In the genomic region with DNA sequence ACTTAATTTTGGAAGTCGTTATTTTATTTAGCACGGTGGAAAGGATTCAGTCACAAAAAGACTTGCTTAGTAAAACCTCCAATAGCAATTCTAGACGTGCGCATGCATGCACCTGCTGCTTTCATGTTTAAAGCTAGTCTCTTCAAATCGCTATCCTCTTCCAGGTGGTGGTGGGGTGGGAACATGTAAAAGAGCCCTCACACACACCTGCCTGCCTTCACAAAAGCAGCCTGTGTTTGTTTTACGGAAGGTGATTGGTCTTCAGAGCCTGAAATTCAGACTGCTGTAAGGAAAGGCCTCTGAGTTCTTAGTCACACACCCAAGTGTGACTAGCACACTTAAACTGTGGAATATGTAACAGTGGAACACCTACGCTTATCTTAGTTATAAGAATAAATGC, we compare ENCODE assay signal across 22 mouse cellular contexts. TPM values are rescaled to one million over a fixed set of nuclear protein-coding genes. Genes with fewer than 3 reads are reported as not detected.
DNase-seq lines count a peak whose midpoint lies in the region; ATAC-seq and TF ChIP-seq lines count a peak whose summit lies in the region.
"Had no signal": no experiment of that assay in that cellular context is flagged by ENCODE, and none has a peak within 500 bp of the region (broad histone marks: within the 10 kb centered on the region; RNA-seq: fewer than 3 reads in every experiment).

No protein-coding gene starts in this region.

- H3K9me3 ChIP-seq in CH12.LX (replicated peaks; ENCODE audit: low read length) = peaks cover 9% of the 10 kb centered on the region
- peaks cover under 1% of the 10 kb centered on the region; the same call in 1 of the 2 replicates for H3K9me3 ChIP-seq in liver, postnatal 0 days (ENCODE audit: low read length)
- H3K9me3 ChIP-seq: embryonic facial prominence, embryonic 10.5 days; embryonic facial prominence, embryonic 12.5 days; forebrain, embryonic 13.5 days; forebrain, embryonic 15.5 days had no signal

- no peaks in the 10 kb centered on the region for H3K79me2 ChIP-seq in CH12.LX (replicated peaks; ENCODE audit: control insufficient read depth, extremely low read depth, insufficient read depth, poor library complexity, severe bottlenecking)
- no peaks in the 10 kb centered on the region for H3K79me2 ChIP-seq in macrophage (ENCODE audit: inconsistent target)

- dilution Hi-C loops in CH12.LX (cut with MboI; ENCODE audit: extremely low pct_ligation_motif_present, extremely low pct_unique_long_range_greater_than_20kb, low sequenced_read_pairs) = no loop called here

- H3K9ac ChIP-seq in CH12.LX (ENCODE audit: insufficient read depth, low read depth) = no peak overlapping the region
- H3K9ac ChIP-seq in liver, postnatal 0 days (replicated peaks) = no peak overlapping the region
- H3K9ac ChIP-seq: embryonic facial prominence, embryonic 12.5 days; forebrain, embryonic 13.5 days; forebrain, embryonic 15.5 days; forebrain, postnatal 0 days had no signal

- no peak for TF ChIP-seq POLR2A in spleen, adult 2 months (IDR thresholded peaks at IDR 0.05; ENCODE audit: low read depth, low read length)
- TF ChIP-seq POLR2A in CH12.LX (IDR thresholded peaks at IDR 0.05; ENCODE audit: low read depth, low read length) = no peak
- TF ChIP-seq POLR2A in bone marrow macrophage, adult 2 months (IDR thresholded peaks at IDR 0.05; ENCODE audit: borderline replicate concordance, low read depth, low read length) = no peak

- H3K36me3 ChIP-seq in spleen, adult 2 months (ENCODE audit: control insufficient read depth, insufficient read depth, low read length) = peaks cover 9% of the 10 kb centered on the region
- H3K36me3 ChIP-seq in CH12.LX (replicated peaks in 1 of 2; ENCODE audit: control insufficient read depth in 1 of 2, insufficient read depth in 1 of 2, low read length in 1 of 2) (peaks cover 37 to 67% of the 10 kb centered on the region in 2 experiments), macrophage (ENCODE audit: inconsistent target) (0 out of 2 replicates have a peak, but pooled peaks cover 7% of the 10 kb centered on the region)
- H3K36me3 ChIP-seq in liver, postnatal 0 days (replicated peaks; ENCODE audit: insufficient read depth, low read length) = peaks cover 27% of the 10 kb centered on the region

- ATAC-seq in liver, postnatal 0 days = no peak
- ATAC-seq: CD4-positive, CD25-positive, alpha-beta regulatory T cell, adult 4 months; forebrain, embryonic 13.5 days; forebrain, embryonic 15.5 days; forebrain, postnatal 0 days had no signal

- no peaks in the 10 kb centered on the region for H3K27me3 ChIP-seq in spleen, adult 2 months (ENCODE audit: control insufficient read depth, insufficient read depth, low read length)
- no peaks in the 10 kb centered on the region for H3K27me3 ChIP-seq in CH12.LX (replicated peaks)
- no peaks in the 10 kb centered on the region for H3K27me3 ChIP-seq in liver, postnatal 0 days (ENCODE audit: insufficient read depth, low read length)
- H3K27me3 ChIP-seq: embryonic facial prominence, embryonic 12.5 days; forebrain, embryonic 13.5 days; forebrain, embryonic 15.5 days had no signal

- H3K4me3 ChIP-seq in spleen, adult 2 months (ENCODE audit: extremely low read depth, insufficient read depth, insufficient read length) = no peak overlapping the region
- H3K4me3 ChIP-seq in CH12.LX (replicated peaks in 1 of 3; ENCODE audit: low read depth in 2 of 3, low read length in 2 of 3, poor library complexity in 1 of 3) = no peak overlapping the region
- no peak overlapping the region for H3K4me3 ChIP-seq in bone marrow macrophage, adult 2 months (ENCODE audit: insufficient read depth, low read length)
- H3K4me3 ChIP-seq in macrophage (ENCODE audit: inconsistent target) = no peak overlapping the region
- no peak overlapping the region for H3K4me3 ChIP-seq in liver, postnatal 0 days (ENCODE audit: low read depth, low read length)
- H3K4me3 ChIP-seq: embryonic facial prominence, embryonic 10.5 days; embryonic facial prominence, embryonic 12.5 days; forebrain, embryonic 13.5 days; forebrain, embryonic 15.5 days had no signal

- WGBS in spleen, adult 2 months = 66% methylated on average over 7 of the region's 7 CpGs
- WGBS in macrophage (ENCODE audit: missing documents) = 90% methylated on average over 7 of the region's 7 CpGs
- WGBS in liver, postnatal 0 days (ENCODE audit: insufficient replicate concordance) = 87% methylated on average over 7 of the region's 7 CpGs

- DNase-seq in spleen, adult 2 months (ENCODE audit: low read depth in 1 of 2, low spot score in 2 of 2) = no peak
- DNase-seq in spleen, adult 12 weeks (ENCODE audit: low spot score) = no peak
- DNase-seq in CH12.LX (ENCODE audit: extremely low read depth) = peak; percentile 28
- no peak for DNase-seq in right cerebral cortex, postnatal 4 days
- DNase-seq in adrenal gland, adult 2 months = no peak
- DNase-seq in liver, postnatal 0 days = no peak
- DNase-seq: adrenal gland, adult 8-10 months; adrenal gland, postnatal 14 days; adrenal gland, postnatal 36 days; cerebellum, adult 11-12 months; cerebellum, adult 2 months; cerebellum, adult 9-10 months; cerebellum, postnatal 10 days; cerebellum, postnatal 25 days; forebrain, postnatal 0 days had no signal

- TF ChIP-seq EP300 in CH12.LX (IDR thresholded peaks at IDR 0.05; ENCODE audit: low read length) = peak; percentile 23; the same call in 1 of the 2 replicates
- TF ChIP-seq EP300 in liver, postnatal 0 days (IDR thresholded peaks at IDR 0.05; ENCODE audit: low read depth) = no peak

- in situ Hi-C loops in CH12.LX (cut with MboI; ENCODE audit: low pct_ligation_motif_present, low pct_unique_long_range_greater_than_20kb, low sequenced_read_pairs) = loop anchor here (10.0 to 25.0 kb wide), 3 partner anchors 90 to 718 kb away; a partner anchor contains a TSS

- TF ChIP-seq CTCF in spleen, adult 2 months (IDR thresholded peaks at IDR 0.05; ENCODE audit: extremely low read depth, insufficient read depth, insufficient read length, insufficient replicate concordance) = no peak
- no peak for TF ChIP-seq CTCF in CH12.LX (conservative IDR thresholded peaks at IDR 0.05 in 1 of 2, IDR thresholded peaks at IDR 0.05 in 1 of 2; ENCODE audit: low read depth in 2 of 2, low read length in 2 of 2)
- no peak for TF ChIP-seq CTCF in bone marrow macrophage, adult 2 months (IDR thresholded peaks at IDR 0.05; ENCODE audit: low read depth, low read length)
- no peak for TF ChIP-seq CTCF in liver, postnatal 0 days (IDR thresholded peaks at IDR 0.05; ENCODE audit: low read depth)

- H3K4me2 ChIP-seq in CH12.LX (ENCODE audit: insufficient read depth, low read depth, poor library complexity, severe bottlenecking) = peak overlapping the region; percentile 97
- H3K4me2 ChIP-seq in liver, postnatal 0 days (ENCODE audit: low read depth, low read length) = no peak overlapping the region
- H3K4me2 ChIP-seq: embryonic facial prominence, embryonic 12.5 days; forebrain, embryonic 13.5 days; forebrain, embryonic 15.5 days had no signal

- peaks cover 13% of the 10 kb centered on the region for H3K4me1 ChIP-seq in spleen, adult 2 months (ENCODE audit: control insufficient read depth, insufficient read depth, insufficient read length)
- peaks cover 13 to 41% of the 10 kb centered on the region in 2 experiments for H3K4me1 ChIP-seq in CH12.LX (ENCODE audit: control insufficient read depth in 1 of 2, insufficient read depth in 2 of 2)
- peaks cover 37% of the 10 kb centered on the region for H3K4me1 ChIP-seq in bone marrow macrophage, adult 2 months (ENCODE audit: control insufficient read depth, insufficient read depth, low read length)
- peaks cover 6% of the 10 kb centered on the region for H3K4me1 ChIP-seq in liver, postnatal 0 days (ENCODE audit: insufficient read depth)
- H3K4me1 ChIP-seq: embryonic facial prominence, embryonic 10.5 days; embryonic facial prominence, embryonic 12.5 days; forebrain, embryonic 13.5 days; forebrain, embryonic 15.5 days had no signal

- peak overlapping the region; percentile 39; the same call in 1 of the 2 replicates for H3K27ac ChIP-seq in spleen, adult 2 months (ENCODE audit: insufficient read depth, low read length)
- H3K27ac ChIP-seq in CH12.LX (ENCODE audit: insufficient read depth, low read depth) (peak overlapping the region; percentile 83), macrophage (peak overlapping the region; percentile 78)
- H3K27ac ChIP-seq in bone marrow macrophage, adult 2 months (ENCODE audit: insufficient read depth, low read depth, low read length) = peak overlapping the region; percentile 77; the same call in 1 of the 2 replicates
- H3K27ac ChIP-seq in liver, postnatal 0 days (ENCODE audit: low read depth) = no peak overlapping the region
- H3K27ac ChIP-seq: embryonic facial prominence, embryonic 10.5 days; embryonic facial prominence, embryonic 12.5 days; forebrain, embryonic 13.5 days; forebrain, embryonic 15.5 days had no signal

- TF ChIP-seq RAD21 in CH12.LX (IDR thresholded peaks at IDR 0.05; ENCODE audit: low read depth, low read length) = no peak

RNA-seq across cellular contexts. Expression of a gene that starts 39.6 kb away (rescaled TPM):
- polyA plus RNA-seq in spleen, adult 2 months (2012; rRNA removed) = 5.1 TPM in 2 replicates
- total RNA-seq in CH12.LX (2012; rRNA removed) (102 and 123 TPM in 2 replicates), CH12.LX (2014; rRNA removed) (245 and 270 TPM in 2 replicates)
- polyA plus RNA-seq in CH12.LX (2012; ENCODE audit: insufficient read length, low read depth) (128 and 149 TPM in 2 replicates), macrophage (2018) (10.6 to 29.8 TPM (median 12.1 TPM) in 3 replicates)
- polyA plus RNA-seq in bone marrow macrophage, adult 2 months (2012; ENCODE audit: insufficient read depth, insufficient read length, missing spikeins) = 22.9 and 23.1 TPM in 2 replicates
- total RNA-seq in macrophage (2018; cell fraction: chromatin; rRNA removed) = 10 to 100 TPM in 15 of 26 experiments, 1 to 10 TPM in 11; 1.7 to 37.9 (median 12.4) TPM
- 10 to 100 TPM; 11.0 to 23.7 (median 16.6) TPM for total RNA-seq in macrophage (2018; cell fraction: cytosol; rRNA removed)
- 10 to 100 TPM in 14 of 26 experiments, 1 to 10 TPM in 12; 3.5 to 34.3 (median 10.7) TPM for total RNA-seq in macrophage (2018; cell fraction: nucleus; rRNA removed)
- 10 to 100 TPM; 48.8 to 49.5 TPM for total RNA-seq in adrenal gland, adult 2 months (2021)
- polyA plus RNA-seq in adrenal gland, adult 2 months (2012; rRNA removed) = 4.9 and 7.7 TPM in 2 replicates
- 23.8 and 25.7 TPM in 2 replicates for polyA plus RNA-seq in liver, postnatal 0 days (2015; fragmentation: Nextera tagmentation; extraction: Ambion mirVana)

RNA-seq across cellular contexts. Expression of a gene that starts 39.7 kb away (rescaled TPM):
- polyA plus RNA-seq in spleen, adult 2 months (2012; rRNA removed) = 27.6 and 29.2 TPM in 2 replicates
- total RNA-seq in CH12.LX (2012; rRNA removed) (164 and 199 TPM in 2 replicates), CH12.LX (2014; rRNA removed) (215 and 230 TPM in 2 replicates)
- polyA plus RNA-seq in CH12.LX (2012; ENCODE audit: insufficient read length, low read depth) (291 and 339 TPM in 2 replicates), macrophage (2018) (56.0 to 70.6 TPM (median 63.8 TPM) in 3 replicates)
- polyA plus RNA-seq in bone marrow macrophage, adult 2 months (2012; ENCODE audit: insufficient read depth, insufficient read length, missing spikeins) = 102 and 103 TPM in 2 replicates
- total RNA-seq in macrophage (2018; cell fraction: chromatin; rRNA removed) = 100 to 1,000 TPM in 12 of 26 experiments, 10 to 100 TPM in 14; 20.8 to 156 (median 87.9) TPM
- 100 to 1,000 TPM in 1 of 26 experiments, 10 to 100 TPM in 25; 51.2 to 100 (median 72.8) TPM for total RNA-seq in macrophage (2018; cell fraction: cytosol; rRNA removed)
- total RNA-seq in macrophage (2018; cell fraction: nucleus; rRNA removed) = 100 to 1,000 TPM in 1 of 26 experiments, 10 to 100 TPM in 25; 28.8 to 107 (median 67.8) TPM
- total RNA-seq in adrenal gland, adult 2 months (2021) = 100 to 1,000 TPM; 122 to 154 TPM
- 21.7 and 31.2 TPM in 2 replicates for polyA plus RNA-seq in adrenal gland, adult 2 months (2012; rRNA removed)
- 122 and 136 TPM in 2 replicates for polyA plus RNA-seq in liver, postnatal 0 days (2015; fragmentation: Nextera tagmentation; extraction: Ambion mirVana)

RNA-seq across cellular contexts. Expression of a gene that starts 57.5 kb away (rescaled TPM):
- 1.2 and 1.3 TPM in 2 replicates for polyA plus RNA-seq in spleen, adult 2 months (2012; rRNA removed)
- total RNA-seq in CH12.LX (2012; rRNA removed) (0.50 and 1.1 TPM in 2 replicates), CH12.LX (2014; rRNA removed) (0.47 and 0.85 TPM in 2 replicates)
- polyA plus RNA-seq in CH12.LX (2012; ENCODE audit: insufficient read length, low read depth) (2.7 and 4.1 TPM in 2 replicates), macrophage (2018) (0.38 to 0.52 TPM in 2 of 3 replicates, not detected in the other)
- 1.2 and 2.2 TPM in 2 replicates for polyA plus RNA-seq in bone marrow macrophage, adult 2 months (2012; ENCODE audit: insufficient read depth, insufficient read length, missing spikeins)
- 1 to 10 TPM in 3 of 26 experiments, not detected in 23; 1.3 to 2.7 (median 1.5) TPM for total RNA-seq in macrophage (2018; cell fraction: chromatin; rRNA removed)
- under 1 TPM in 2 of 26 experiments, not detected in 24; 0.24 to 0.26 TPM for total RNA-seq in macrophage (2018; cell fraction: cytosol; rRNA removed)
- 1 to 10 TPM in 4 of 26 experiments, not detected in 22; 1.1 to 2.3 (median 1.7) TPM for total RNA-seq in macrophage (2018; cell fraction: nucleus; rRNA removed)
- total RNA-seq in adrenal gland, adult 2 months (2021) = under 1 TPM; 0.40 to 0.93 TPM
- 1.5 and 2.3 TPM in 2 replicates for polyA plus RNA-seq in adrenal gland, adult 2 months (2012; rRNA removed)
- 0.21 and 0.52 TPM in 2 replicates for polyA plus RNA-seq in liver, postnatal 0 days (2015; fragmentation: Nextera tagmentation; extraction: Ambion mirVana)
